Mouse (Mus musculus) central nervous system, embryonic 11.5 days (tissue): ENCODE data around the gene Olfr1320. TPM values are rescaled to one million over a fixed set of nuclear protein-coding genes. Genes with fewer than 3 reads are reported as not detected.

ENCODE experiments used
- polyA plus RNA-seq: library from polyadenylated mRNA; depleted of rRNA; stranded (reverse); fragments of >200 nt; gene quantifications from 2 replicates; pipeline ENCODE4 v1.2.3, GENCODE M21; 2012; rRNA removed

Olfr1320 gene
- polyA plus RNA-seq: not detected in 2 replicates

GRCm38 (mm10) chrX:49672033-49672432, at the start of gene Olfr1320:
TSS of gene Olfr1320 (plus strand) at chrX:49672333.

Other genes starting within 250 kb of the Olfr1320 start
- 1.4 and 2.6 TPM in 2 replicates for gene Arhgap36, start 208.4 kb upstream of the Olfr1320 start, polyA plus RNA-seq
- not detected in 2 replicates for gene Olfr1321, start 62.7 kb downstream of the Olfr1320 start, polyA plus RNA-seq
- 3.1 and 3.2 TPM in 2 replicates for gene Igsf1, start 125.4 kb downstream of the Olfr1320 start, polyA plus RNA-seq
- gene Olfr1322, start 219.2 kb downstream of the Olfr1320 start, polyA plus RNA-seq: not detected in 2 replicates